Mouse (Mus musculus): ENCODE measurements around the gene Brsk1.

Brsk1 gene

GRCm38 (mm10) chr7:4690387-4690786, at the start of gene Brsk1:
Gene Brsk1, plus strand, starts transcription at chr7:4690604.
- DNase-seq (ENCODE audit: low spot score in 2 of 2) = peak; percentile 76 to 86

DNA sequence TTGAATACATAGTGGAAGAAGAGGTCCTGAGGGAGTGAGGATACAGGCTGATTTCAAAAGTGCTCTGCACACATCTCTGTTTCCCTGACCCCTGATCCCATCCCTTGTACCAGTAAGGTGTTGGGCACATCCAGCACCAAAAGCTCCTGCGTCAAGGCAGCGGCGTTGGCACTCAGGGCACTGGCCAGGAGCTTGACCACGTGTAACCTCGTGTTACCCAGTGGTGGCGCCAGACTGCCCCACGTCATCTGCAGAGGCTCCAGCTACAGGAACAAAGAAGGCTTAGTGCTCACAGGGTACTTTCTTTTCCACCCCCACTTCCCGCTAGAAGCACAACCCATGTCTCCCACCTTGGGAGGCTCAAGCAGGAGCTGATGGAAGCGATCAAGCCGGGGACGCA, 49.2 kb upstream of the Brsk1 start:
- no peak for DNase-seq (ENCODE audit: low spot score in 2 of 2)

DNA sequence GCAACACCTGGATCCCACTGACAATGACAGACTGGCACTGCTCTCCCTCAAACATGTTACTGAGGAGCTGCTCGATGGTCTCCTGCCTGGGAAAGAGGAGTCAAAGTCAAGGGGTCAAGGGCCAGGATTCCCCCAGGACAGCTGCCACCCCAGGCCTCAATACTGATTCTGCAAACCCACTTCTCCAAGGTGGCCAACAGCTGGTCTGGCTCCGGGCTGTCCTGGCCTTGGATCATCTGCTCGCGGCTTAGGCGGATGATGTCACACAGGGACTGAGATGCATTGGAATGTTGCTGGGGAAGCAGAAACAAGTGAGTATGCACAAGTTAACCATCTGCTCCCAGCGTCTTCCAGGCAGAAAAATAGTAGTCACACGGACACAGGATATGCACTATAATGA, 48.4 kb upstream of the Brsk1 start:
- no peak for DNase-seq (ENCODE audit: low spot score in 2 of 2)

DNA sequence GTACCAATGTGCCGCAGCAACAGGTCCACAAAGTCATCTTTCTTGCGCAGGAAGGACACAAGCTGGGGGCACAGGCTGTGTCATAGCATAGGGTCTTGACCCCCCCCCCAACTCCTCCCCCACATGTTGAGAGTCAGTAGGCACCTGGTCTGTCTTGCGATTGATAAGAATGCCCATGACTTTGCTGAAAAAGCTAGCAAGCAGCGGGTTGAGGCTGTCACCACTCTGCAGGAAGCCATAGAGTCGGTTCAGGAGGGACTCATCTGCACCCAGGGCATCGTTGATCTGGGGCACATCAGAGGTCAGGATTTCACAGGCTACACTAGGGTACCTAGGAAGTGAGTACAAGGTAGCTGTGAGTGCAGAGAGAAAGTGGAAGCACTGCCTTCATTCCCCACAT, 47.2 kb upstream of the Brsk1 start:
- no peak for DNase-seq (ENCODE audit: low spot score in 2 of 2)

DNA sequence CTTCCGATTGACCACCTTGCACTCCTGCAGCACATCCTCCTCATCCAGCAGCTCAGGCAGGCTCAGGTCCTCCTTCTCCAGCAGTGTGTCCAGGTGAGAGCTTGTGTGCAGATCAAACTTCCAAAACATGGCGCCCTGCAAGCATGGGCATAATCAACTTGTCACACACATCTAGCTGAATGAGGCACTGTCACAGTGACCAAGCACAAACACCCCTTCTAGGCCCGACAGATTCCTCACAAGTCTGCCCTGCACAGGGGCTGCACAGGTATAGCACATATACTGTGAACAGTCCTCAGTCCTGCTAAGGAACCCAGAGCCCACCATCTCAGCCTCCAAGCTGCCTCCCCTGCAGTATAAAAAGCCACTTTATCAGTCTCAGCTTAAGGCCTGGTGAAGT, 43.6 kb upstream of the Brsk1 start:
- no peak for DNase-seq (ENCODE audit: low spot score in 2 of 2)

- DNase-seq (ENCODE audit: low spot score in 2 of 2) = no peak
These were observed 43.1 kb upstream of the Brsk1 start for GRCm38 (mm10) chr7:4647291-4647690.

GRCm38 (mm10) chr7:4647992-4648391, 42.4 kb upstream of the Brsk1 start:
- DNase-seq (ENCODE audit: low spot score in 2 of 2) = no peak

GRCm38 (mm10) chr7:4651581-4651980, 38.8 kb upstream of the Brsk1 start:
- DNase-seq (ENCODE audit: low spot score in 2 of 2) = no peak

DNA sequence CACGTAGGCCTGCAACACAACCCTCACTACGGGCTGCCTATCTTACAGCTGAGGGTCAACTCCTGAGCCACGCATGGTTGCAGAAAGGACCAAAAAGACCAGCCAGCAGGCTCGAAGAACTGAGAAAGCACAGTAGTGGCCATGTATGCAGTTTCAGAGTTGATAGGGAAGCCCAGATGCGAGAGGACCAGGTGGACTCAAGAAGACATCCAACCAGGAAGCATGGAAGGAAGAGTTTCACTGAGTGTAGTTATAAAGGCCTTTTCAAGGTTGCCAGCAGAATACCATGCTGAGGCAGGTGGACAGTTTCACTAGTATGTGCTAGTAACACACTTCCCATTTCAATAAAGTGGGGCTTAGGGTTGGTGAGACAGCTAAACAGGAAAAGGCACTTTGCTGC, 37.7 kb upstream of the Brsk1 start:
- no peak for DNase-seq (ENCODE audit: low spot score in 2 of 2)

GRCm38 (mm10) chr7:4653351-4653750, 37.1 kb upstream of the Brsk1 start:
- no peak for DNase-seq (ENCODE audit: low spot score in 2 of 2)

DNA sequence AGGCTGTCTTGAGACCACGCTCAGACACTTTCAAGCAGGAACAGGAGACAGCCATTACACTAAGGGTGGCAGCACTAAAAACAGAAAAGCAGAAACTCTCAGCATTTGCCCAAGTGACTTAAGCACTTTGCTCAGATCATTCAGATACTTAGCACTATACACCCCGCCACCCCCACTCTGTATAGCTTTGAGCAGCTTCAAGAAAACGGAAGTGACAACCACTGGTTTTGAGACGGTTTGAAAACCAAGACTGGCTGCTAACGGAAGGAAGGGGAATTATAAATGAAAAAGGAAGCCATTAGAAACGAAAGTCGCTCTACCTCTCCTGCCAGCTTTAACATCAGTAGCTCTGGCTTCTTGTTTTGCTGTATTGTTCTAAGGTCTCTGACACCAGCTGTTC, 36.6 kb upstream of the Brsk1 start:
- peak; percentile 29 to 51 for DNase-seq (ENCODE audit: low spot score in 2 of 2)

DNA sequence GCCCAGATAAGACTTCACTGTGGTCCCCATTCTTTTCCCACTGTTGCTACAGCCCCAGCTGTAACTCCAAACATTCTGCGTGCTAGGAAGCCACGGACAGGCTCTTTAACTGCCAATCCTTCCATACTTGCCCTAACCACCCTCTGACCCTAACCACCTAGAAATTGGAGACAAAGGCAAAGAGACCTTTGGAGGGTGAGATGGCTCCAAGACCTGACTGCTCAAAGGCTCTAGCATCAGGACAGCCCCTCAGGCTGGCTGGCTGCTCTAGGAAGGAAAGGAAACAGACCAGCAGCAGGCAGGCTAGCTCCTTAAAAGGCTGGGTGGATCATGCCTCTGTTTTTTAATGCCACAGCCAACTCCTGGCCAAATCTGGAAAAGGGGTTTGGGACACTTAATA, 36.2 kb upstream of the Brsk1 start:
- no peak for DNase-seq (ENCODE audit: low spot score in 2 of 2)

DNA sequence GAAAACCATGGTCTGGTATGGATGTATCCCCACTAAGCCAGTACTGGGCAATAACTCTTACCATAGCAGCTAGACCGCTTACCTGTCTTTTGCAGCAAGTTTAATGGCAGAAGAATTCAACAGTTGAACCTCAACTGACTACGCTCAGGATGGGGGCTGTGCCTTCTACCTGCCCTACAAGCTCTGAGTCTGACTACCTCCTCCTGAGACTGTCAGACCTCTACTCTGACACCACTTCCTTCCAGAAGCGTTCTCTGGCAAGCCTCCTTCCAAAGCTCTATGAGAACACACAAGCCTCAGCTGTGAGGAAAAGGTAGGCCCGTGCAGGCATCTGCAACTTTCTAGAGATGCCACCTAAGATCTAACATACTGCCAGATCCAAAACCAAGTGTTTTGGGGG, 35.0 kb upstream of the Brsk1 start:
- DNase-seq (ENCODE audit: low spot score in 2 of 2) = no peak

DNA sequence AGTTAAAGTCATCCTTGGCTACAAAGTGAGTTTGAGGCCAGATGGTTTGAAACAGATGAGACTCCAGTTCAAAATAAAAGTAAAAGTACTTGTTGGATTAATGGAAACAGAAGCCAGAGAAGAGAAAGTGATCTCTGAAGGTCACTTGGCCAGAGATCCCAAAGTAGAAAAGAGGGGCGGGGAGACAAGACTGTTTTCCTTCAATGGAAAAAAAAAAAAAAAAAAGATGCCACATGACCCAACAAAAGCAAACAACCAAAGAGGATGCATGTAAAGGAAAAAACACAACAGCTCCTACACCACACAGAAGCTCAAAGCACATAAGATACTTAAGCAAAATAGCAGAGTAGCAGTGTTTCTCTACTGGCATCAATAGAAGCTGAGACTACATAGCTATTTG, 34.5 kb upstream of the Brsk1 start:
- DNase-seq (ENCODE audit: low spot score in 2 of 2) = no peak

DNA sequence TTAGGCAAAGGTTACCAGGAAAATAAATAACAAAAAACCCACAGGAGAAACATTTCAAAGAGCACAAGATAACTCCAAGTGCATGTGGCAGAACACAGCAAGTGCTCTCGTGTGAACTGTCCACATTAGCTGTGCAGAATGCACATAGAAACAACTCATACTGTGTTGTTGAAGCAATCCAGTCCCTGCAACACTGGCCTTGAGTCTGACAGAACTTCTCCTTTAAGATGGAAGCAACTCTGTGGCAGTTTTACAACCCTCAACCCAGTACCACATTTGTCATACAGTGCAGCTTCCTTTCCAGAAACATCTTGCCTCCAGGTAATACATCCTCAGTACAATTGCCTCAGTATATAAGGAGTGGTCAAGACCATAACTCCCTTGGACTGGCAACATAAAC, 33.6 kb upstream of the Brsk1 start:
- no peak for DNase-seq (ENCODE audit: low spot score in 2 of 2)

GRCm38 (mm10) chr7:4657521-4658127, 32.8 kb upstream of the Brsk1 start:
- peak; percentile 71 to 73 for DNase-seq (ENCODE audit: low spot score in 2 of 2)

- DNase-seq (ENCODE audit: low spot score in 2 of 2) = peak in 1 of 2 experiments; percentile 34
These were observed 32.1 kb upstream of the Brsk1 start for GRCm38 (mm10) chr7:4658128-4658907.

GRCm38 (mm10) chr7:4658912-4659551, 31.4 kb upstream of the Brsk1 start, which contains the start of gene Ppp6r1:
Gene Ppp6r1, minus strand, starts transcription at chr7:4659019.
- DNase-seq (ENCODE audit: low spot score in 2 of 2) = peak; percentile 97 to 98

GRCm38 (mm10) chr7:4659911-4660443, 30.4 kb upstream of the Brsk1 start:
- DNase-seq (ENCODE audit: low spot score in 2 of 2) = no peak

- DNase-seq (ENCODE audit: low spot score in 2 of 2) = no peak
These were observed 27.2 kb upstream of the Brsk1 start for GRCm38 (mm10) chr7:4663179-4663578.

GRCm38 (mm10) chr7:4663742-4664141, 26.7 kb upstream of the Brsk1 start:
- DNase-seq (ENCODE audit: low spot score in 2 of 2) = no peak

GRCm38 (mm10) chr7:4666871-4667270, 23.5 kb upstream of the Brsk1 start:
- no peak for DNase-seq (ENCODE audit: low spot score in 2 of 2)

DNA sequence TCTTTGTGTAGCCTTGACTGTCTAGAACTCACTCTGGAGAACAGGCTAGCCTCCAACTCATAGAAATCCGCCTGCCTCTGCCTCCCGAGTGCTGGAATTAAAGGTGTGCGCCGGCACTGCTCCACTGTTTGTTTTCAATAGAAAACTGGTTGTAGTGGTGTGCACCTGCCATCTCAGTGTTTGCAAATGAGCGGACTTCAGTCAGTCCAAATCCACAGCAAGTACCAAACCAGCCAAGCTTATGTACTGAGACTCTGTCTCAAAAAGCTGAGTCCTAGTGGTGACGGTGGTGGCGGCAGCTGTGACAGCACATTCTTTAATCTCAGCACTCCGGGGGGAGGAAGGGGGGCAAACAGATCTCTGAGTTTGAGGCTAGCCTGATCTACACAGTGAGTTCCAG, 21.9 kb upstream of the Brsk1 start:
- DNase-seq (ENCODE audit: low spot score in 2 of 2) = no peak

Data from right cerebral cortex, adult 2 months (tissue).